Mouse (Mus musculus): ENCODE data around the gene Josd2.

GRCm38 (mm10) chr7:44491391-44491790 lies 23.6 kb downstream of the Josd2 start:
- TF ChIP-seq POLR2A (IDR thresholded peaks at IDR 0.05; ENCODE audit: insufficient read depth, low read depth, low read length) = no peak
- TF ChIP-seq CTCF (IDR thresholded peaks at IDR 0.05; ENCODE audit: insufficient read depth, low read depth, low read length) = no peak

Data from olfactory bulb, adult 2 months (tissue).